Mouse (Mus musculus): ENCODE measurements at regions not wholly inside any gene's neighbourhood (a gene's known extent, or its start where the extent isn't known, plus 50 kb on each side); places are given as distances from the start of the nearest gene placed in this dataset.
"Not testable (repeated sequence)": the region's sequence is repeated elsewhere in the genome, so short reads cannot be mapped to it uniquely, and the experiment has no call there.

DNA sequence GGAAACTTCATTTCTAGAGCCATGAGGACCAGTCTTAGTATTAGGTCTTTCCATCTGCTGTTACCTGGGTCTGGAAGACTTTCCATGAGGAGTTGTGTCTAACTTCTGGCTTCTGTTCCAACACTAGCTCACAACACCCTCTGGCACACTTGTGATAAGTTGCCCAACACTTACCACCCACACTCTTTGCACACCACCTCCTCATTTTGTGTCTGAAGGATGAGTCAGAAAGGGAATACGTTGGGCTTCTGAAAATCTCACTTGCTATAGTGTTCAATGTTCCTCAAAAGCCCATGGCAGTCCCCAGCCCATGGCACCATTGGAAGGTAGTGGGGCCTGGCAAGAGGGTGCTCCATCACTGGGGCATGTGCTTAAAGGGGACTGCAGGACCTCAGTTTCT is 161.5 kb downstream of the Cartpt start:
- no peak for DNase-seq (ENCODE audit: low read depth, low spot score)

DNA sequence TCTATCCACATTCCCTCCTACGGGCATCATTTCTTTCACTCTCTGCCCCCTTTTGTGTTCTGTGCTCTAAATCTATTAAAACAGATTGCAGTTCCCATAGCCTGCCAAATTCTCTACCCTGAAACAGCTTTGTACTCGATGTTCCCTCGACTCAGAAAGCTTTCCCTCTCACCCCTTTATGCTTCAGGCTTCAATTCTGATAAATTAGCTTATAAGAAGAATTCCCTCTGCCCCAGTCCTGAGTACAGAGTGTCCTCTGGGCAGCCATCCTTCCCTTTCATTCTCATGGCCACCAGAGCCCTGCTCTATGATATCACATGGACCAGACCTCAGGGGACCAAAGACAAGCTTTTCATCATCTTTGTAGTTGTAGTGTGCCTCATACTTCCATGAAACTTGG is 163.6 kb downstream of the Cartpt start:
- no peak for DNase-seq (ENCODE audit: low read depth, low spot score)

DNA sequence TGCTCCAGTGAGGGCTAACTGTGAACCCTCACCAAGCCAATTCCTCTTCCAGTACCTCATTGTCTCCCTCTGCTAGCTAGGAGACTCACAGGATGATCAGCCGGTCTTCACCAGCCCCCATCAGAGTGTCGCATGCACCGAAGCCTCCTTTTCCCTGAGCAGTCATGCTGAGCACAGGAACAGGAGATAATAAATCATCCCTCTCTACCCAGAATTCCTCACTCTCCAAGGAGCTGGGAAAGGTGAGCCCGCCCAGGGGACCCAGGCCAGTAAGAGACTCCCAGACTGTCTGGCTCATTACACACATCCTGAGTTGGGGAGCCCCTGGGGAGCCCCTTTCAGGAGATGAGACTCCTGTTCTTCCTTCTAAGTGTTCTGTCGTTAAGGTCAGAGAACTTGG is 171.7 kb downstream of the Cartpt start:
- DNase-seq (ENCODE audit: low read depth, low spot score) = no peak

DNA sequence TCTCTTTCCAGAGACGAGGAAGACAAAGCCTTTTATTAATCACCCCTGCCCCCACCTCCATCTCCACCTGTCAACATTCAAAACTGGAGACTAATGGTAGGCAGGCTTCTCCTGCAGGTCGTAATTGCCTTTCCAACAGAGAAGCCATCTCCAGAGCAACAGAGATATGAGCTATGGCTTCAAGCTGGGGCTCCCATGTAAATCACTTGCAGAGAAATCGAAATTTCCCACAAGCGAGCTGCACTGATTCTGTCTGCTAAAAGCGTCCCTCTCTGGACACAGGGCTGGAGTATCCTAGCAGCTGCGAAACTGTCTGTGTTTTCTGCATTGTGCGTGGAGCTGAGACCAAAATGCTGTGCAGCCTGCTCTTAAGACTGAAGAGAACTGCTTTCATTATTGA is 176.6 kb downstream of the Cartpt start:
- DNase-seq (ENCODE audit: low read depth, low spot score) = no peak

DNA sequence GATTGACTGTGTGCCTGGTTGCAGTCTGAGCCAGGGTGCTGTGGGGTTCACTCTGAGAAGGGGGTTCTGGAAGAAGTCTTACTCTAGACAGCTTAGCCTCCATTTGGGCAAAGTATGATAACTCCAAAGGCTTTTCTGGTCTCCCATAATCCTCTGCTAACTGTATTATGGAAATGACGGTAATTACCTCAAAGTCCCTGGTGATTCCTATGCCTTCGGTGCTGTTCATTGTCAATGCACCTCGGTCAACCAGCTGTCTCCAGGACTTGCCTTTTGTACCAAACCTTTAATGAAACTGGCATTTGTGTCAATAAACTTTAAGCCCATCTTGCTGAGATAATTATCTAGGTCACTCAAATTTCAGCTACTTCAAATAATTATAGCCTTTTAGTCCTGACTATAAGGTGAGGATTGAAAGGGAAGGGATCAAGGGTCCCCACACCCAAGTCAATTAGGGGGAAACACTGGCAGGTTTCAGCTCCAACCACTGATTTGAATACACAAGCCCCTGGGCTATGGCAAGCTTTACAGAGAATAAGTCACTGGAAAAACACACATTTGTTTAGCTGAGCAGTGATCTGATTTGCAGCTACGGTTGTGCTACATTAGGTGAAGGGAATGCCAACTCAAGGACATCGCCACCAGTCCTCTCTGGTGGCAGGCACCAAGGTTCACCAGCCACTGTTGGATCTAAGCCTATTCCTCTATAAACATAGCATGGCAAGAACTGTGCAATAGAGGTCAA is 177.5 kb downstream of the Cartpt start:
- no peak for DNase-seq (ENCODE audit: low read depth, low spot score)

DNA sequence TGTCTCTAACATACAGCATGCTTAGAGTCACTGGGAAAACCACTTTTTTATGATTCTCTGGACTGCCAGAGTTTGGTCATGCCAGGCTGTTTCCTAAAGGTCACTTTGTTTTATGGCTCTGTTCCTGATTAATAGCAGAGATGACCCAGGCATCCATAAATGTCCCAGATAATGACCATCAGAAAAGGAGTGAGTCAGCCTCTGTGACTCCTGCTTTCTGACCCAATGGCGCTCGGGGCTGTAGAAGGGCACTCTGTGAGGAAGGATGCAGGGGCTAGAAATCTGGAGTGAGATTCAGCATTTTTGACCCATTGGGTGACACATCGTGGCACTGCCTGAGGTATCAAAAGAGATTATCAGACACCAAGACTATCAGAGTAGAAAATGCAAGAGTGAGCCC is 180.3 kb downstream of the Cartpt start:
- DNase-seq (ENCODE audit: low read depth, low spot score) = no peak

DNA sequence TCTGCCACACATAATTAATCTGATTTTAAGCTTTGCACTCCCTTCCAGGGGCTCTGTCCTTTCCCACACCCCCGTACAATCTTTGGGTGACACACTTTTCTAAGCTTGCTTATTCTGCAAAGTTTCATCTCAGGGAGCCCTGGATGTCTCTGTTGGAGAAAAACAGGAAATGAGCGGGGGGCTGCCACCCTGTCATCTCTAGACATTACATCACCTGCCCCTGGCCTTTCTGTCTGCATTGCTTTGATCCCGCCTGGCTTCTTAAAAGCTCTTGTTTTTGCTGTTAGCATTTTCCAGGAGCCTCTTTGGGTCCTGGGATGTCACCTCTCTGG is 180.2 kb upstream of the Map1b start:
- DNase-seq (ENCODE audit: low read depth, low spot score) = no peak

DNA sequence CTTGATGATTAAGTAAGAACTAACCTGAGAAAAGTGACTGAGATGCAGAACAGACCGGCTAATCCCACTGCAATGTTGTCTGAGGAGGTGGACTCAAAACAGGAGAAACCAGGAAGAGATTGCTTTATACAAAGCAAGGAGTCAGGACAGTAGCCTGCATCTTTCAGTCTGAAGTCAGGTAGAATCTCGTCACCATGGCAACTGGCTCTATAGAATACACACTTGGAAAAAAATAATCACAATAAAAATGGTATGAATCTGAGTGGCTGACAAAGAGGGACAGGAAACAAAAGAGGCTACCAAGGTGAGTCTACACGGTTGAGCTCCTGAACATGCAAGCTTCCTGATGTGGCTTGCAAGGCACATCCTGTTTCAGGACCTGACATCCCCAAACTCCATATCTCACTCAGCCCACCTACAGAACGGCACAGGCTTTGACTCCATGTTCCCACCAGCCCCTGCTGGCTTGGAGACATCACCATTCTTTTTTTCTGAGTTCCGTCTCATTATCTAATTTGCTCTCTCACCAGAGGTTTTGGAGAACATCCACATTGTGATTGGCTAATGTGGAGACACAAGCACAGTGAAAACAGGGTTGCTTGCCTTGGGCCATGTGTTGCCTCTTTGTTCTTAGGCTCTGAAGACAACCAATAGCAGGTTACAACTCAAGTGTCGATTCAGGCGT is 179.7 kb upstream of the Map1b start:
- DNase-seq (ENCODE audit: low read depth, low spot score) = no peak

DNA sequence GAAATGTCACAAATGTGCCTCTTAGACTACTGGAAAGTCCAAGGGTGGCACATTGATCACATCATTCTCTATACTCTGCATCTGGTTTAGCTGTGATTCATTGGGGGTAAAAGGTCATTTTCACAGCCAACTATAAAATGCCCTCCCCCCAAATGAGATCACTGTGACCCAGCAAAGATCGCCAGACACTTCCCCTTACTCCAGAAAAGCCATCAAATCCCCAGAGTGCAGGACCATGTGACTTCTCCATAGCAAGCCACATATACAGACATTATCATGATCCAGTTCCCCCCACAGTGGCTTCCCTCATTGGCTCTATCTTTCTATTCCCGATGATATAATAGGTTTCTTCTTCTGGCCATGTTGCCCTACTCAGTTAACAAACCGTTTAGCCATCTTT is 163.6 kb upstream of the Map1b start:
- DNase-seq (ENCODE audit: low read depth, low spot score) = no peak

DNA sequence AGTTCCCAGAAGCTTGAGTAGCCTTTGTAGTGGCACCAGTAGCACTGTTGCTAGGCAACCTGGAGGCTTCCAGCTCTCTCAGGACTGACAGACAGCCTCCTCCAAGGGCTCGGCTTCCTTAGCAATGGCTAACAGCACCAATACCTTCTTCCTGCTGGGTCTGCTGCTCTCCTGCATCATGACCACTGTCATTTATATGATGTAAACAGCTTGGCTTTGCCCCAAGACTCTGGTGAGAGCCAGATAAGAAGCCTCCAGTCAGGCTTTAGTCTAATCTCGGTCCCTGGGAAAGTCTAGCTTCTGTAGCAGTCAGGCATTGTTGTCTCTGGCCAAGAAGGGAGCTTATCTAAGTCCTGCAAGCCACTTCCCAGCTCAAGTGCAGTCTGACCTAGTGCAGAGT is 163.1 kb upstream of the Map1b start:
- no peak for DNase-seq (ENCODE audit: low read depth, low spot score)

DNA sequence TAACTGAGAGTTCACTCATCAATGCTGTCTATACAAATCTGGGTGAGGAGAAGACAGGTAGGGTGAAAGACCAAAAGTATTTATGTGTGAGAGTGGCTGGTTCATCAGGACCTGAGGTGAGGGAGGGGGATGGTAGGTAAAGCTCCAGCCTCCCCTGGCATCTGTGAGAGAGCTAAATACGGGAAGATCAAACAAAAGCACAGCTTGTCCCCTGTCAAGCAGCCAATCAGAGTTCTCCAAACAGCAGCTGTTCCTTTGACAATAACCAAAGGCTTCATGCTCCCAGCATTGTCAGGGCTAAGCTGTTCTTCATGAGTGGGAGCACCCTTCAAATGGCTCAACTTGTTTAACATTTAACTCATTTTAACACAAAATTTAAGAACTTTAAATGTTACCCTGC is 160.1 kb upstream of the Map1b start:
- no peak for DNase-seq (ENCODE audit: low read depth, low spot score)

DNA sequence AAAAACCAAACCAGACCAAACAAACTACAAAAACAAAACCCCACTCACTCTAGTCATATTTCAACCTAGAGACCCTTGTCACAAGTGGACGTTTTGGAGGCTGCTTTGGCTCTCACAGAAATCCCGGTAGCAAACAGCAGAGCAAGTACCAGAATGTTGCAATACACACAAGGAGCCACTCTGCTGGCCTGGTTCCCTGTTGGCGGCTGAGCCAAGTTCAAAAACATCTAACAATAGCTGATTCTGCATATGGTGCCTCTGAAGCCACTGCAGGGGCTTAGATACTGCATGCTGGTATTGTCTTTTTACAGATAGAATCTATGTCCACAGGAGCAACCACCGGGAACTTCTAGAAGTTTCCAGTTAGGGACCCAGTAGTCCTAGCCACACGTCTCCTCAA is 159.6 kb upstream of the Map1b start:
- DNase-seq (ENCODE audit: low read depth, low spot score) = no peak

DNA sequence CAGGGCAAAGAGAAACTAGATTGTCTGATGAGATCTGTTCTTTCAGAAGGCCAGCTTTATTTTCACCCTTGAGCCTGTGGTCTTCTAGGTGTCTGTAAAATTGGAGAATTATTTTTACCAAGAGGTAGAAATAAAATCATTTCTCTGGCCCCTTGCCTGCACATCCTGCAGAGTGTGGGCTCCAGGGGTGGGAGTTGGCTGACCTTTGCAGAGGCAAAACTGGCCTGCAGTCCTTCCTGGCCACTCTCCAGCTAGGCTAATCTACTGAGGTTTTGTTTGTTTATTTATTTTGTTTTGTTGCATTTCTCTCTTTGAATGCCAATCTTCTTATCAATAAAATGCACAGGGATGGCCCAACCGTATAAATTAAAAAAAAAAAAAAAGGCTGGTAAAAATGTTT is 156.4 kb upstream of the Map1b start:
- DNase-seq (ENCODE audit: low read depth, low spot score) = no peak

DNA sequence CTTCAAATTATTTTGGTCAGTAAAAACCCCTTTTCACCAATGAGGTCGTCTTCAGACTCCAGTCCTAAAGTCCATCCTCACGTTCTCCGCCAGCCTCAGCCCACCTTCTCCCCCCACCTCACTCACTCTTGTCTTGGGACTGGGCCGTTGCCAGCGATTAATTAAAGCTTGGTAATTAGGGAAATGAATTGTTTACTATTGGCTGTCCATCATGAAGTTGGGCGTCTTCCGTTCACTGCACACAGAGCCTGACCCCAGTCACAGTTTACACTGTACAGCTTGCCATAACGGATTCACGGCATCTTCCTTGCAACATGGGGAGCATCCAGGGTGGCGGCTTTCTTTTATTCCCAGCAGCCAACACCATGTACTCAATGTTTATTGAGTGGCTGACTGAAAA is 155.4 kb upstream of the Map1b start:
- no peak for DNase-seq (ENCODE audit: low read depth, low spot score)

DNA sequence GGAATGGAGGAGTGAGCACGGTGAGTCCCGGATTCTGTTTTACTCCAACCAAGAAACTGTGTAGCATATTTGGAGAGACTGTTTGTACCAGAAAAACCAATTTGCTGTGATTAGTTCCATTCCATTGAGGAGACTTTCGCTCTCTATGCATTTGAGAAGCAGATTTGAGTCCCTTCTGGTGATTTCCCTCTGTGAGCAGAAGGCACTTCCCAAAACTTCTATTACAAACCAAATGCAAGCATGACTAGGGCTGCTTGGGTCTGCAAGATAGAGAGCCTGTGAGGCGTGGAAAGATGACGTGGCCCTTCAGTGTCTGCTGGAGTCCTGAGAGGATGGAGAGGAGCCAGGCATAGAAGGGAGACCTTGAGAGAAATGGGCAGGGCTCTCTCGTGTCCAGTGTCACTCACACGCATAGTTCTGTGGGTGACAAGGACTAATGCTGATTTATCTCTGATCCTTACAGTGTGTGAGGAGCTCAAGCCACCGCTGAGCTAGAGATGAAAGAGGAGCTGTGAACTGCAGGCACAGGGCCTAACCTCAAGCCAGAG is 153.7 kb upstream of the Map1b start:
- no peak for DNase-seq (ENCODE audit: low read depth, low spot score)

DNA sequence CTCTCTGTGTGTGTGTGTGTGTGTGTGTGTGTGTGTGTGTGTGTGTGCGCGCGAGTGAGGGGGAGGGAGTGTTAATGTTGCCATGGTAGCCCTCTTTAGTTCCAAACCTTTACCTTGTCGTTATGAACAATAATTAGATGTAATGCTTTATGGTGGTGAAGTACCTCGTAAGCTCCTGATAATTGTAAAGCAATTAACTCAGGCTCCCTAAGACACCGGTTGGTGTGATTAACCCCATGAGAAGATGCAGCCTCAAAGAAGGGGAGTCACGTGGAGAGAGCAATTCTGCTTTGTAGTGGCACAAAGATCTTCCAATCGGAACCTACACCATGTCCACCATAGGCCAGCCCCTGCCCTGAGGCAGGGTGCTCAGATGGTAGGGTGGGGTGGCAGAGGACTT is 152.3 kb upstream of the Map1b start:
- DNase-seq (ENCODE audit: low read depth, low spot score) = no peak

DNA sequence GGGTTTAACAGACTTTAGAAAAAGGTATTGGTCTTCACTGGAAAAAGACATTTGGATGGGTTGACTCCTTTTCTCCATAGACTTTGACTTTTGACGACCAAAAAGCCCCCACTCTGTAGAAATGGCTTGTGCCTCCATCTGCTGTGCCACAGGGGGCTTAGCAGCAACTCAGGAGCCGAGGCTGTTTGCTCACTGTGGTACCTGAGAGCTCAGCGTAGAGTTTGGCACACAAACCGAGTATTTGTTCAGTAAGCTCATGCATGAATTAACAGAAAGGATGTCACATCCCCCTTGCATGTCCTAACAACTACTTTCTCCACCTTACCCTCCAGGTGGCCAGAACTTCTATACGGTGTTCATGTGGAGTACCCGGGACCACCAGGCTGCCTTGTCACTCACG is 149.7 kb upstream of the Map1b start:
- DNase-seq (ENCODE audit: low read depth, low spot score) = no peak

DNA sequence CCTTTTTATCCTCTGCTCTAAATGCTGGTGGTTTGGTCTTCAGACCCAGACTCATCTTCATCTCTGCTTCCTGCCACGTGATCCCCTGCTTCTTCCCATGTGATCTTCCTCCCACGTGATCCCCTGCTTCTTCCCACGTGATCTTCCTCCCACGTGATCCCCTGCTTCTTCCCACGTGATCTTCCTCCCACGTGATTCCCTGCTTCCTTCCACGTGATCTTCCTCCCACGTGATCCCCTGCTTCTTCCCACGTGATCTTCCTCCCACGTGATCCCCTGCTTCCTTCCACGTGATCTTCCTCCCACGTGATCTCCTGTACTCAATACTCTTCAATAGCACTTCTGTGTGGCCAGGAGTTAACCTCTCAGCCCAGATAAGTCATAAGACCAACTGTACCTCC is 147.1 kb upstream of the Map1b start:
- DNase-seq (ENCODE audit: low read depth, low spot score) = not testable (repeated sequence)

DNA sequence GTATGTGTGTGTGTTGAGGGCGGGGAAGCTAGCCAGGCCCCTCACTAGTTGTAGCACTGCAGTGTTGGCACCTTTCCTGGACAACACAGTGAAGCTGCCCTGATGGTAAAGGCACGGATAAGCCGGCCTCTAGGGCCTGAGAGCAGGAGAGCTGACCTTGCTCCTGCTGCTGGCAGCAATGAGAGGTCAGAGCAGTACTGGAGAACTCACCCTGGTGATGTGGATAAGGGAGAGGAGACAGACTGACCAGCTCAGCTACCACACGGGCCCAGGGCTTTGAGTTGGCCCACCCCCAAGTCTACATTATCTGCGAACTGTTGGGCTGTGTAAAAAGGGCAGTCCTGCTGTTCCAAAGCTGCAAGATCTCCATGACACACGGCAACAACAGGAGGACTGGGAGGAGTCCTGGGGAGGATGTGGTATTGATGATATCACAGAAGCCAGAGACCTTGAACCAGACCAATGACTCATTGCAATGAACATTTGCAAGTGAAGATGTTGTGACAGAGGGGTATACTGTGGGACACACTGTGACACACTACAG is 131.4 kb upstream of the Map1b start:
- DNase-seq (ENCODE audit: low read depth, low spot score) = no peak

DNA sequence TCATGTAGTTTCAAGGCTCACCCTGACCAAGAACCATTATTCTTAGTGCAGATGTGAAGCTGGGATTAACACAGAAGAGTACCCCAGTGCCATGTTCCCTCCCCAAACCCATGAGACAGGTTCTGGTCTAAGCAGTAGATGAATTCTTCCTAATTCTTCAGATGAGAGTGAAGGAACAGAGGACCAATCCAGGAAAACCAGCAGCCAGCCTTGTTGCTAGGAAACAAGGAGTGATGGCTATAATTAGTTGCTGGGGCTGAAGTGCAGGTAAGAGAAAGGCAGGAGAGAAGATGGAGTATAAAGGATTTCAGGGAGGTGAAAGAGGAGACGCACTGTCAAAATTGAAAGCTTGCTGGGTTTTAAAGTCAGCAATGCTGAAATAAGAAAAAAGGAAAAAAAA is 128.4 kb upstream of the Map1b start:
- DNase-seq (ENCODE audit: low read depth, low spot score) = no peak

DNA sequence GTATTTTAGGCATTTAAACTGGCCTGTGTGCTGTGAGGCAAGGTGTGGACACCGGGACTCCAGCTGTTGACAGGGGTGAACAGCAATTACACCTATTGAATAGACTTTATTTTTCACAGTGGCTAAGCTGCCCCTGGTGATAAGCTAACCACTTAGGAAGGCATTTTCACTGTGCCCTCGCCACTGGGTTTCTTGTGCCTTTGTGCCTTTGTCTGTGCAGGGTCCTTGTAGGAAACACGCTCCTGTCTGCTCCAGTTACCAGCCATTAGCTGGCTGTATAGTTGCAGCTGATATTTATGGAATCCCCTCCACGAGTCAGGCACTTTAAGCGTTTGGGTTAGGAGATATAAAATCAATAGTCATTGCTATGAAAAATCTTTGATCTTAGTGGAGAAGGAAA is 126.5 kb upstream of the Map1b start:
- no peak for DNase-seq (ENCODE audit: low read depth, low spot score)

DNA sequence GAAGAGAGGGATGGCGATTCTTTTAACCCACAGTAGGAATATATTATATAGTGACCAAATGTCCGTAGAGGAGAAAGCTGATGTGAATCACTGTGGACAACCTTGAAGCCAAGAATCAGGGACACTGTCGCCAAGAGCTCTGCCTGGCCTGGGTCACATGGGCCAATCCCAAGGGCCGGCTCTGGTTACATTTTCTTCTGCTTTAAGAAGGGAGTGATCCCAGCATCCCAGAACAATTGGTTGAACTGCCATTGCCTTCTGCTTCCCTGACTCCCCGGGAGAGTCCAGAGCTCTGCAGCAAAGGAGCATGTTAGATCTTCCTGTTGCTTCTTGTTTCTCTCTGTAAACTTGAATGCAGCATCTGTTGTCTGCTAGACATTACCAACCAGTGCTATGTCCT is 126.0 kb upstream of the Map1b start:
- no peak for DNase-seq (ENCODE audit: low read depth, low spot score)
